15 mouse cellular contexts compared by ENCODE assay signal in genomic region chr3:34753557-34753956, GRCm38 (mm10).
A peak's percentile ranks its signal among the peaks of the same experiment; 100 is the strongest.
DNase-seq lines count a peak whose midpoint lies in the region.
"Had no signal": no experiment of that assay in that cellular context is flagged by ENCODE, and none has a peak within 500 bp of the region (broad histone marks: within the 10 kb centered on the region; RNA-seq: fewer than 3 reads in every experiment).

No protein-coding gene starts in this region.

- peak; percentile 31 for DNase-seq in embryo, embryonic 10.5 days (ENCODE audit: low spot score)
- DNase-seq in embryo, embryonic 9.5 days (ENCODE audit: extremely low spot score) = no peak
- DNase-seq in urinary bladder, postnatal 36 days (ENCODE audit: low spot score in 2 of 2) = peak; percentile 32 to 33
- no peak for DNase-seq in urinary bladder, adult 2 months (ENCODE audit: low spot score)
- peak; percentile 78 for DNase-seq in lung, postnatal 36 days
- peak; percentile 62 for DNase-seq in yolk sac, embryonic 10.5 days (ENCODE audit: low spot score)
- no peak for DNase-seq in layer of hippocampus, adult 8-10 months (ENCODE audit: low spot score in 2 of 2)
- DNase-seq in c-Kit-positive CD71-positive TER-119-positive erythroid progenitor cells, embryonic 14.5 days (ENCODE audit: low spot score) = no peak
- DNase-seq: adrenal gland, postnatal 36 days; cerebellum, adult 18-20 months; forebrain, postnatal 0 days; kidney, adult 8-10 months; kidney, postnatal 14 days; right cerebral cortex, postnatal 25 days; thymus, postnatal 25 days had no signal

Comparison
In these comparisons a context has a peak if more than half of its experiments do, and no peak if none do; other contexts are left out.
1. DNase-seq: peak in embryo, embryonic 10.5 days (single experiment), urinary bladder, postnatal 36 days (2 of 2), lung, postnatal 36 days (single experiment) and yolk sac, embryonic 10.5 days (single experiment); none in embryo, embryonic 9.5 days (single experiment), urinary bladder, adult 2 months (single experiment), layer of hippocampus, adult 8-10 months (0 of 2) and c-Kit-positive CD71-positive TER-119-positive erythroid progenitor cells, embryonic 14.5 days (single experiment).